Mouse (Mus musculus): Measurements from ENCODE around the gene Kcnk4. TPM values are rescaled to one million over a fixed set of nuclear protein-coding genes. Genes with fewer than 3 reads are reported as not detected.

The Kcnk4 gene
- polyA plus RNA-seq, 1 experiment from 2014 or later, result 8.5 TPM

DNA sequence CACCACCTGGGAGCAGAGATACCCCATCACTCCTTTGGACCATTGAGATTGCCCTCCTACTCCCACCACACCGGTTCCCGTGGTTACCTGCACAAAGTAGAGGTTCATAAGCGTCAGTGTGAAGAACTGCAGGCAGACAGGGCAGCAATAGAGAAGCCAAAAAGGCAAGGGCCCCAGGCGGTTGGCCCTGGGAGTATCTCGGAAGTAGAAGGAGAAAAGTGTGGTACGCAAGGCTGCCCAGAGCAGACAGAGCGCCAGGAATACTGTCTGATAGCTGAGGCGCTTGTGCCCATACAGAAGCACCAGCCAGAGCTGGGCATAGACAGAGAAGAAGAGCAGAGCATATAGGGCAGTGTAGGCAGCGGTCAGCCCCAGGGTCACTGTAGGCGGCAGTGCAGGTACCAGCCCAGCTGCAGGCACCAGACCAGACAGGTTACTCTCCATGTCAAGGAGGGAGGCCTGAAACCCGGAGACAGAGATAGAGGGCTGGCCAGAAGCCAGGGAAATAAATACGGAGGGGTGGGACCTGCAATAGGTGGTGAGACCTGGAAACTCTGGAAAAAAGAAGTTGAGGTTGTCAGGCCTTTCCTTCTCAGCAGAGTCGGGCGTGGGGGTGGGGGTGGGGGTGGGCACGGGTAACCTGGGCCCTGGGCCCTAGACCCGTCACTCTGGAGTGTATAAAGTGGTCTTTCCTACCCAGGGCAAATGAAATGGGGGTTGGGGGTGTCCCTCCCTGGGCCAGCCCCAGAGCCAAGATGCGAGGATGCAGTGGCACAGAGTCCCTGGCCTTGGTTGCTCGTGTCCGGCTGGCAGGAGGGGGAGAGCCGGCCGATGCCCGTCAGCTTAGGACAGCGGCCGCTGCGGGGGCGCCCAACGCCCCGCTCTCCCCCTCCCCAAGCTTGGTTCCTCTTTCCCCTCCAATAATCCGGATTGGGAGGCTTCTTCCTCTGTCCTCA lies 6.4 kb upstream of the Kcnk4 start:
- peak overlapping the region; percentile 90; the same call in 1 of the 2 replicates for H3K27ac ChIP-seq
- H3K27me3 ChIP-seq (ENCODE audit: control insufficient read depth, insufficient read depth, low read length), result peaks cover 9% of the 10 kb centered on the region
- H3K4me2 ChIP-seq (replicated peaks), result peak overlapping the region; percentile 100
- peaks cover 32% of the 10 kb centered on the region for H3K4me1 ChIP-seq (replicated peaks; ENCODE audit: control insufficient read depth, insufficient read depth, low read length)
- H3K36me3 ChIP-seq (replicated peaks; ENCODE audit: control insufficient read depth, insufficient read depth), result peaks cover 17% of the 10 kb centered on the region
- peak; percentile 10 for ATAC-seq (ENCODE audit: low FRiP score)
- no peaks in the 10 kb centered on the region for H3K9me3 ChIP-seq (ENCODE audit: control insufficient read depth, low read length)
- DNase-seq (ENCODE audit: low spot score), result no peak
- peak overlapping the region; percentile 58 for H3K4me3 ChIP-seq (replicated peaks; ENCODE audit: low read length)
- 24% methylated on average over 23 of the region's 29 CpGs for WGBS
- H3K9ac ChIP-seq, result peak overlapping the region; percentile 83

DNA sequence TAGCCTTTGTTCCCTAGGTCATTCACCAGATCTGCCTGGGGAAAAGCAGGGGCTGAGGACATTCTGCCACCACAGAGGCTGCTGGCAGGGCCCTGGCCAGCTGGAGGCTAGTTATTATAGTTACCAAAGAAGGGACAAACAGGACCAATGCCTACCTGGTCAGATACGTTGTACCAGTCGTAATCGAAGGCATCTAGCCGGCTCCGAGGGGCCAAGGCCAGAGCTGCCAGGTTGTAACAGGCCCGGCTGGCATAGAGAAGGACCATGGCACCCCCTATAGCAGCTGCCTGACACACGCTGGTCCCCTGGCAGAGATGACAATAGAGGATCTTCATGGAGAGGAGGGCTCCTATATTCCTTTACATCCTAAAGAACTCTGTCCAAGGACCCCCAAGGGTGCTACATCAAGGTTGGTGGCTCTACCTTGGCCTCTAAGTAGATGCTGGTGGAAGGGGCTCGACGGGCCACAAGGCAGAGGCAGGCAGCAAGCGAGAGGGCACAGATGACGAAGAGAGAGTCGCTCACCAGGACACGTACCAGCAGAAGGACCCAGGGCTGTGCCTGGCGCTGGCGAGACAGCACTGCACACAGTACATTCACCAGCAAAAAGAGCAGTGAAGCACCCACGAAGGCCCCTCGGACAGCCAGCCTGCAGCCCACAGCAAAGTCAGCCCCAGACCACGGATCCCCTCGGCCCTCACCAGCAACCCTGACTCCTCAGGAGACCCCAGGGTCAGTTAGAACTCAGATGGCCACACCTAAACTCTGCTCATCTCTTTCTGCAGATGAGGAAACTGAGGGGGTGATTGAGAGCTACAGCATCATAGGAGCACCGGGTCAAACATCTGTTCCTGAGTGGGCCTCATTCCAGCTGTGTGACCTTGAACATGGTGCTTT lies 5.0 kb upstream of the Kcnk4 start:
- peak overlapping the region; percentile 83 for H3K9ac ChIP-seq
- H3K27ac ChIP-seq, result no peak overlapping the region
- ATAC-seq (ENCODE audit: low FRiP score), result no peak
- no peak for DNase-seq (ENCODE audit: low spot score)
- H3K27me3 ChIP-seq (ENCODE audit: control insufficient read depth, insufficient read depth, low read length), result peaks cover 20% of the 10 kb centered on the region
- H3K4me1 ChIP-seq (replicated peaks; ENCODE audit: control insufficient read depth, insufficient read depth, low read length), result peaks cover 34% of the 10 kb centered on the region
- H3K36me3 ChIP-seq (replicated peaks; ENCODE audit: control insufficient read depth, insufficient read depth), result 0 out of 2 replicates have a peak, but pooled peaks cover 7% of the 10 kb centered on the region
- H3K4me3 ChIP-seq (replicated peaks; ENCODE audit: low read length), result no peak overlapping the region
- 91% methylated on average over 20 of the region's 20 CpGs for WGBS
- no peaks in the 10 kb centered on the region for H3K9me3 ChIP-seq (ENCODE audit: control insufficient read depth, low read length)
- H3K4me2 ChIP-seq (replicated peaks), result peak overlapping the region; percentile 100

DNA sequence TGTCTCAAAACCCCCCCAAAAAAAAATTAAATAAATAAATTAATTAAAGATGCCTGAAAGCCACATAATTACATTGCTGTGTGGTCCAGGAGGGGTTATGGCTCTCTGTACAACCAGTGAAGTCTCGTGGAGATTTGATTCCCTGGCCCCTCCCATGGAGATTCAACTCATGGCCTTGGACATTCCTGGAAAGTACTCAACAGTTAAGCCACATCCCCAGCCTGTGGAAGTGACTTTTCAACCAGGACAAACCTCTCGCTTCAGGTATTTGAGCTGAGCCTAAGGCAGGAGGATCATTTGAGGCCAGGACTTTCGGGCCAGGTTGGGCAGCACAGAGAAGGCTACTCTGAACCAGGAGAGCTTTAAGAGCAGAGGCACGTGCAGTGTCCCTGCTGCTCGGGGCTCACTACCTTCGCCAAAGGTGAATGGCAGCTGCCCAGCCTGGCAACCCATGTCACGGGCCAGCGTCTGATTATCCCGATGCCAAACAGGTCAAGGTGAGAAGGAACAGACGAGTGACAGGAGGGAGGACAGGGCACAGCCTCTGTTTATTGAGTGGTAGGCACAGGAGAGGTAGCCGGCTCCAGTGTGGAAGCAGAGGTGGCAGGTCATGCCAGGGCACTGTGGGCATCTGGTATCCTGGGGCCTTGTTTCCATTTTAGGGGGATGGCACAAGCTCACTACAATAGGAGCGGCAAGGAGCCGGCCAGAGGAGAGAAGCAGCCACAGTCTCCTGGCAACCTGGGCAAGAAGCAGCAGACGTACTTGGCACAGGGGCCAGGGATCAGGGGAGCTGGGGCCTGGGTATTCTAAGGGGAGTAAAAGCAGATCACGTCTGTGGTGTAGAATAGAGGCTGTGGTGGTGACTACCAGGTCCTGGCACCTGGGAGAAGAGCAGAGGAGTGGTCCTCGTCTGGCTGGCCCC lies 3.5 kb upstream of the Kcnk4 start:
- DNase-seq (ENCODE audit: low spot score), result no peak
- H3K4me2 ChIP-seq (replicated peaks), result no peak overlapping the region

GRCm38 (mm10) chr19:6936299-6936698 lies 2.0 kb upstream of the Kcnk4 start:
- 0 out of 2 replicates have a peak, but pooled peaks cover 7% of the 10 kb centered on the region for H3K36me3 ChIP-seq (replicated peaks; ENCODE audit: control insufficient read depth, insufficient read depth)
- no peak overlapping the region for H3K4me3 ChIP-seq (replicated peaks; ENCODE audit: low read length)
- H3K4me2 ChIP-seq (replicated peaks), result no peak overlapping the region
- H3K27ac ChIP-seq, result no peak overlapping the region
- 26% methylated on average over 3 of the region's 3 CpGs for WGBS
- ATAC-seq (ENCODE audit: low FRiP score) (no peak), DNase-seq (ENCODE audit: low spot score) (no peak)
- no peak overlapping the region for H3K9ac ChIP-seq
- H3K4me1 ChIP-seq (replicated peaks; ENCODE audit: control insufficient read depth, insufficient read depth, low read length), result peaks cover 38% of the 10 kb centered on the region
- no peaks in the 10 kb centered on the region for H3K9me3 ChIP-seq (ENCODE audit: control insufficient read depth, low read length)
- H3K27me3 ChIP-seq (ENCODE audit: control insufficient read depth, insufficient read depth, low read length), result peaks cover 51% of the 10 kb centered on the region

More for the DNA sequence above, 3.5 kb upstream of the Kcnk4 start:
- Histone ChIP-seq H3K27ac (no peak overlapping the region), H3K9me3 (ENCODE audit: control insufficient read depth, low read length) (no peaks in the 10 kb centered on the region), H3K36me3 (replicated peaks; ENCODE audit: control insufficient read depth, insufficient read depth) (0 out of 2 replicates have a peak, but pooled peaks cover 7% of the 10 kb centered on the region), H3K4me1 (replicated peaks; ENCODE audit: control insufficient read depth, insufficient read depth, low read length) (peaks cover 41% of the 10 kb centered on the region), H3K27me3 (ENCODE audit: control insufficient read depth, insufficient read depth, low read length) (peaks cover 36% of the 10 kb centered on the region), H3K9ac (no peak overlapping the region), H3K4me3 (replicated peaks; ENCODE audit: low read length) (no peak overlapping the region)
- 78% methylated on average over 16 of the region's 16 CpGs for WGBS
- no peak for ATAC-seq (ENCODE audit: low FRiP score)

DNA sequence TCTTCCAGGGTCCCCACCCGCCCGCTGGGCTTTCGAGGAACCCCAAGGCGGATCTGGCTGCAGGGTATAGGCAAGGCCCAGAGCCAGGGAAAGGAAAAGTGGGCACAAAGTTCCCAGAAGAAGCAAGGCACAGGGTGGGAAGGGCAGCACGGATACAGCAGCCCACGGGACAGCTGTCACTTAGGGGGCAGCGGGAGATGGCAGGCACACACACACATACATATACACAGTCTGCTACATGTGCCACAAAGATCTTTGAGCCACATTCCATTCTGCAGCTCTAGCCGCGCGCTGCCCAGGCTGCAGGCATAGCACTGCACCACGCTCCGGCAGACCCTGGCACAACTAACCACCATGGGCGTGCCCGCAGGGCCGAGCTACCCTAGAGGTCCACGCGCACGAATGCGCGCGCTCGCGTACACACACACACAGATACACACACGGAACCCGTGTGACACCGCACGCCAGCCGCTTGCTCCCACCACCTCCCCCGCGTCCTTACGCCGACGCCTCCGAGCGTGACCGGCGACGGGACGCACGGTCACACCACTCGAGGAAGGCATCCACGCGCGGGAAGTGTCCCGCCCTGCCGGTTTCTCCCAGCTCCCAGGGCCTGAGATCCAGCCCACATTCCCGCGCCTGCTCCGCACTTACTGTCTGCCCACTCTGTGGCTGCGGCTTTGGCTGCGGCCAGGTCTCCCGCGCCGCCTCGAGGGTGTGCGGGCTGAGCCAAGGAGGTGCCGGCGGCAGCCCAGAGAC lies 700 bp downstream of the Kcnk4 start:
- WGBS, result 3% methylated on average over 58 of the region's 58 CpGs
- Histone ChIP-seq H3K27me3 (ENCODE audit: control insufficient read depth, insufficient read depth, low read length) (peaks cover 74% of the 10 kb centered on the region), H3K4me1 (replicated peaks; ENCODE audit: control insufficient read depth, insufficient read depth, low read length) (0 out of 2 replicates have a peak, but pooled peaks cover 15% of the 10 kb centered on the region), H3K27ac (no peak overlapping the region), H3K4me2 (replicated peaks) (peak overlapping the region; percentile 78), H3K9ac (peak overlapping the region; percentile 62), H3K36me3 (replicated peaks; ENCODE audit: control insufficient read depth, insufficient read depth) (0 out of 2 replicates have a peak, but pooled peaks cover 3% of the 10 kb centered on the region), H3K4me3 (replicated peaks; ENCODE audit: low read length) (peak overlapping the region; percentile 41), H3K9me3 (ENCODE audit: control insufficient read depth, low read length) (no peaks in the 10 kb centered on the region)
- no peak for DNase-seq (ENCODE audit: low spot score)
- ATAC-seq (ENCODE audit: low FRiP score), result peak; percentile 51

DNA sequence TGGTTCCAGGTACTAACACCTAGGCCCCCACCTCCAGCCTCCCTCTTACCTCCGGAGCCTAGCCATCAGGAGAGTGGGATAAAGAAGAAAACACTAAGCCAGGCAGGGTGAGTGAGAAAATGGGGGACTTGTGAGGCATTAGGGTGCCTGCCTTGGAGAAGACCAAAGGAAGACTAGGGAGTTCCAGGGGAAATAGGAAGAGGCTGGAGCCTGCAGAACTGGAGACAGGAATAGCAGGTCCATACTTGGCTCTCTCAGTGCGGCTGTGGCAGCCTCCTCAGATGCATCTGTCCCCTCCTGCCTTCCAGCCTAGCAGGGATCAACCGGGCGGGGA lies 1.2 kb downstream of the Kcnk4 start:
- Histone ChIP-seq H3K9ac (peak overlapping the region; percentile 62), H3K27ac (no peak overlapping the region)
- no peak for DNase-seq (ENCODE audit: low spot score)

GRCm38 (mm10) chr19:6932018-6932417 lies 2.3 kb downstream of the Kcnk4 start:
- no peaks in the 10 kb centered on the region for H3K9me3 ChIP-seq (ENCODE audit: control insufficient read depth, low read length)
- no peak overlapping the region for H3K9ac ChIP-seq
- no peak for ATAC-seq (ENCODE audit: low FRiP score)
- WGBS, result 39% methylated on average over 1 of the region's 1 CpGs
- no peak overlapping the region for H3K27ac ChIP-seq
- peaks cover 15% of the 10 kb centered on the region; the same call in 1 of the 2 replicates for H3K4me1 ChIP-seq (replicated peaks; ENCODE audit: control insufficient read depth, insufficient read depth, low read length)
- H3K4me2 ChIP-seq (replicated peaks), result no peak overlapping the region
- H3K4me3 ChIP-seq (replicated peaks; ENCODE audit: low read length), result no peak overlapping the region
- no peaks in the 10 kb centered on the region for H3K36me3 ChIP-seq (replicated peaks; ENCODE audit: control insufficient read depth, insufficient read depth)
- H3K27me3 ChIP-seq (ENCODE audit: control insufficient read depth, insufficient read depth, low read length), result peaks cover 90% of the 10 kb centered on the region
- DNase-seq (ENCODE audit: low spot score), result no peak

More for the DNA sequence above, 1.2 kb downstream of the Kcnk4 start:
- ATAC-seq (ENCODE audit: low FRiP score), result no peak
- H3K4me2 ChIP-seq (replicated peaks), result peak overlapping the region; percentile 78
- H3K36me3 ChIP-seq (replicated peaks; ENCODE audit: control insufficient read depth, insufficient read depth), result no peaks in the 10 kb centered on the region
- 0 out of 2 replicates have a peak, but pooled peaks cover 15% of the 10 kb centered on the region for H3K4me1 ChIP-seq (replicated peaks; ENCODE audit: control insufficient read depth, insufficient read depth, low read length)
- H3K4me3 ChIP-seq (replicated peaks; ENCODE audit: low read length), result peak overlapping the region; percentile 41
- peaks cover 79% of the 10 kb centered on the region for H3K27me3 ChIP-seq (ENCODE audit: control insufficient read depth, insufficient read depth, low read length)
- no peaks in the 10 kb centered on the region for H3K9me3 ChIP-seq (ENCODE audit: control insufficient read depth, low read length)
- 19% methylated on average over 4 of the region's 4 CpGs for WGBS

- Histone ChIP-seq H3K27me3 (ENCODE audit: control insufficient read depth, insufficient read depth, low read length) (peaks cover 95% of the 10 kb centered on the region), H3K4me3 (replicated peaks; ENCODE audit: low read length) (no peak overlapping the region), H3K9ac (no peak overlapping the region), H3K9me3 (ENCODE audit: control insufficient read depth, low read length) (no peaks in the 10 kb centered on the region), H3K4me2 (replicated peaks) (no peak overlapping the region), H3K4me1 (replicated peaks; ENCODE audit: control insufficient read depth, insufficient read depth, low read length) (peaks cover 15% of the 10 kb centered on the region; the same call in 1 of the 2 replicates), H3K36me3 (replicated peaks; ENCODE audit: control insufficient read depth, insufficient read depth) (no peaks in the 10 kb centered on the region), H3K27ac (no peak overlapping the region)
- DNase-seq (ENCODE audit: low spot score) (no peak), ATAC-seq (ENCODE audit: low FRiP score) (no peak)
- WGBS, result 0% methylated on average over 2 of the region's 2 CpGs
These were observed 3.3 kb downstream of the Kcnk4 start for GRCm38 (mm10) chr19:6931002-6931401.

All from hindbrain, embryonic 14.5 days (tissue).